Mouse (Mus musculus): ENCODE results near the gene Nicn1.
"Not testable (repeated sequence)": the region's sequence is repeated elsewhere in the genome, so short reads cannot be mapped to it uniquely, and the experiment has no call there.

Nicn1 gene

GRCm38 (mm10) chr9:108290016-108290750 lies at the start of gene Nicn1:
Nicn1 (plus strand) TSS chr9:108290429.
- DNase-seq (ENCODE audit: low read depth, low spot score), result peak; percentile 93

- DNase-seq (ENCODE audit: low read depth, low spot score), result no peak
These were observed 45.7 kb upstream of the Nicn1 start for GRCm38 (mm10) chr9:108244540-108244939.

- no peak for DNase-seq (ENCODE audit: low read depth, low spot score)
These were observed 45.2 kb upstream of the Nicn1 start for GRCm38 (mm10) chr9:108244984-108245383.

GRCm38 (mm10) chr9:108248957-108249356 lies 41.3 kb upstream of the Nicn1 start:
- no peak for DNase-seq (ENCODE audit: low read depth, low spot score)

- no peak for DNase-seq (ENCODE audit: low read depth, low spot score)
These were observed 38.4 kb upstream of the Nicn1 start for GRCm38 (mm10) chr9:108251877-108252276.

GRCm38 (mm10) chr9:108252766-108253165 lies 37.5 kb upstream of the Nicn1 start:
- DNase-seq (ENCODE audit: low read depth, low spot score), result no peak

GRCm38 (mm10) chr9:108260526-108260925 lies 29.7 kb upstream of the Nicn1 start:
- DNase-seq (ENCODE audit: low read depth, low spot score), result no peak

GRCm38 (mm10) chr9:108261865-108262264 lies 28.4 kb upstream of the Nicn1 start:
- no peak for DNase-seq (ENCODE audit: low read depth, low spot score)

DNA sequence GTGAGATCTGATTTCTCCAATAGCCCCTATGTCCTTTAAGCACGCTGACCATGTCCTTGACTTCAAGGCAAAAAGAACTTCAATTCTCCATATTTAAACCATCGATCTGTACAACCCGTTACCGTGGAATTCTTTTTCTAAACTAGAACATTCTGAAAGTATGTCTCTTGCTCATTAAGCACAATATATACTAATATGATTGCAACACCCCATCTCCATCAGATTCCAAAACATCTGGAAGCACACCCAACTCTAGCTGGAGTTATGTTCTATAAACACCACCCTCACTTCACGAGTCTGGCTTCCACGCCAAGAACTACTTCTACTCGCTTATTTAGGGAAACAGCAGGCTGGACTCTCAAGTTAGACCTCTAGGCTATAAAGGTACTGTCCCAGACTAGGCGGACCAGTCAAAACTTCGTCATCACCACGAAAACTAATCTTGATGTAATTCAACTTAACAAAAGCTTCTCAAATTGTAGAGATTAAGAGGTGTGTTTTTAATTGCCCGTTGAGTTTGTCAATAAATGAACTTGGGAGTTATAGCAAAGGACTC lies 27.7 kb upstream of the Nicn1 start:
- DNase-seq (ENCODE audit: low read depth, low spot score), result no peak

DNA sequence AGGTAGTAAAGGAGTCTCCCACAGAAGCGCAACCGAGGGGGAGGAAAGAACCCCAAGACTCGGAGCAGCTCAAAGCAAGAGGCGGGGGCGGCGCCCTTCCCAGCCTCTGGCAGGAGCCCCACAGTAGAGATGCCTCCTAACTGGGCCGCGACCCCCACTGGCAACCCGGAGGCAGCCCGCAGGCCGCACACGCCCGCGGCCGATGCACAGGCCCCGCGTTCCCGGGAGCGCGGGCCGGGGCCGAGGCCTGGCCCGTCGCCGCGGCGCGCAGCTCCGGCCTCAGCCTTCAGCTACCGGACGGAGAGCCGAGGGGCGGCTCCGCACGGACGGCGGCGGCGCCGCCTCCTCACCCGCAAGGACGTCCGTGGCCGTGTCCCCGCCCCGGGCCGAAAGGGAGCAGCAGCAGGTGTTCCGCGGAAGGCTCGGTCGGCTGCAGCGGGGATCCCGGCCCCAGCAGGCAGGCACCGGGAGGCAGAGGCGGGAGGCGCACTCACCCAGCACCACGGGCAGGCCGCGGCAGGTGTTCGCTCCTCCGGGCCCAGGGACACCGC lies 27.0 kb upstream of the Nicn1 start:
- no peak for DNase-seq (ENCODE audit: low read depth, low spot score)

GRCm38 (mm10) chr9:108263690-108264190 lies 26.5 kb upstream of the Nicn1 start, which contains the start of gene Dag1:
Dag1 (minus strand) TSS chr9:108263958.
- DNase-seq (ENCODE audit: low read depth, low spot score), result peak; percentile 83

DNA sequence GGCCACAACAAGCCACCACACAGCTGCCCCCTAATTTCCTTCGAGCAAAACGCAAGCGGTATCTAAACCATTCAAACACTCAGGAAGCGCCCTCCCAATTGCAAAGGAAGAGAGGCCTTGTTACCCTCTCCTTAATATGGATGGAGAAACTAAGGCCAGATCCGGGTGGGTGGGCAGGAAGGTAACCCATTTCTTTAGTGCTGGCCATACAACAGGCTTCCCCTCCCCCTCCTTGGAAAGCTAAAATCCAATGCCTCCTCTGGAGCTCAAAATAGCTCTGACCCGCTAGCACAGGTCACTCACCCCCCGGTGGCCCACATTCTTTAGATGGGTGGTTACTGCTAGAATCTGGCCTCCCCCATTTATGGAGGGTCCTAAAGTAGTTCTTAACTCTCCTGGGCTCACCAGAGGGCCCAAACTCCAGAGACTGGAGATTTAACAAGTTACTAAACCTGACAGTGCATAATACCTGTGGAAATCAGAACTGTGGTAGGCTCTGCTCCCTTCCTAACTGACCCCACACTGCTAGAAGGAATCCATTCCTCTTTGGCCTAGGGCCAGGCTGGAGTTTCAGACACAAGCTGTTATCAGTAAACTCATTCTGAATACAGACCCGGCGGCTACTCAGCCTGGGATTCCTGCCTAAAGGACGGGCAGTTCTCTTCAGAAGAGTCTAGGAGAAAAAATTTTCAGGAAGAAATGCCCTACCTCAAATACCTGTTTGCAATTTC lies 25.9 kb upstream of the Nicn1 start:
- no peak for DNase-seq (ENCODE audit: low read depth, low spot score)

DNA sequence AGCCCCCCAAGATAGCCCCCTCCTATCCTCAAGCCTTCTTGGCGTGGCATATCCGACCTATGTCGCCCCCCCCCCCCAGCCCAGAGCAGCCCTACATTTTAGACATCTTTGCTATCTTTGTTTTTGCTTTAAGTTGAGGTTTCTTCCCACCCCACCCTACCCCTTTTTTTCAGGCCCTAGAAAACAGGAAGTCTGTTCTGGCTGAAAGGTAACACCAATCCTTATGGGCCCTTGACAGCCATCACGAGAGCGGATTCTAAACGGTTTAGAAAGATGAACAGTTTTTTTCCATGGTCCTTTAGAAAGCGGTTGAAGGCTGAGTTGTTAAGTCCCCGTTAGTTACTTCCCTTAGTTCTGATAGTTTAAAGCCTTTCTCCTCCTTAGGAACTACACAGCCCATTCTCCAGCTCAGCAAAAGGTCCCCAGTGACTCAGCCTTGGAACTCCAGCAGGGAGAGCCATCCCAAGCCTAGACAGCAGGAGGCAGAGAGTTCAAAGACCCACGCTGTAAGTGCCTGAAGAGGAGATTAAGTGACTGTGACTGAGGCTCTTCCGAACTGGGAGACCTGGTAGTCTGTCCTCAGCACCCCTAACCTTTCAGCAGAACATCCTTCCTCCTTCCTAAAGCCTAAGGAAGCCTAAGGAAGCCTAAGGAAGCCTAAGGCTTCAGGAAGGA lies 23.8 kb upstream of the Nicn1 start:
- DNase-seq (ENCODE audit: low read depth, low spot score), result no peak

DNA sequence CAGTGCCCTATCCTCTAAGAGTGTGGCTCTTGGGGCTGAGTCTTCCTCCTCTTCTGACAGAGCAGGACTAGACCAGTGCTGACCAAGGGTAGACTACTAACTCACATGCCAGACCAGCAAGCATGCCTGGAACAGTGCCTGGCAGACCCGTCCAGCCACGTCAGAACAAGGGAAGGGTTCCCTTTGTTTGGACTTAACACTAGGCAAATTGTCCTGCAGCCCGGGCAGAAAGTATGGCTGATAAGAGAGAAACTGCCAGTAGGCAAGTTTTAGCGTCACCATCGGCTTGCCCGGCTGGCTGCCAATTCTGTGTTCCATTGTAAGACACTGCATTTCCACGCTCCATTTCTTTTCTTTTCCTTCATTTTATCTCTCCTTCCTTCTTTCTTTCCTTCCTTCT lies 22.5 kb upstream of the Nicn1 start:
- DNase-seq (ENCODE audit: low read depth, low spot score), result no peak

DNA sequence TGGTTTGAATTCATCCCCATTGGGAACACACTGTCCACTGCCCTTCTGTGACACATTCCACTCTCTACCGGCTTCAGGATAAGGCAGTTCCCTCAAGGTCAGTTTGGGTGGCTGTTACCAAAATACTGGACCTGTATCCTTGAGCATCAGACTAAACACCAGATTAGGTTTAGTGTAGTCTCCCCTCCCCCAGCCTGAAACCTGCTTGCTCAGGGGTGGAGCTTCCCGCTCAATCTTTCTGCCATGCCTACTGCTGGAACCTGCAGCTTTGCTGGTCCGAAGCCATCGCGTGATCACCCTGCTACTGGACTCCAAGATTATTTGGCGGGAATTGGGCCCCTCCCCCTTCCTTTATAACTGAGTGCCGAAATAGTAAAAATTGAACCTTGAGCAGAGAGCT lies 21.5 kb upstream of the Nicn1 start:
- not testable (repeated sequence) for DNase-seq (ENCODE audit: low read depth, low spot score)

- DNase-seq (ENCODE audit: low read depth, low spot score), result no peak
These were observed 18.3 kb upstream of the Nicn1 start for GRCm38 (mm10) chr9:108271941-108272340.

DNA sequence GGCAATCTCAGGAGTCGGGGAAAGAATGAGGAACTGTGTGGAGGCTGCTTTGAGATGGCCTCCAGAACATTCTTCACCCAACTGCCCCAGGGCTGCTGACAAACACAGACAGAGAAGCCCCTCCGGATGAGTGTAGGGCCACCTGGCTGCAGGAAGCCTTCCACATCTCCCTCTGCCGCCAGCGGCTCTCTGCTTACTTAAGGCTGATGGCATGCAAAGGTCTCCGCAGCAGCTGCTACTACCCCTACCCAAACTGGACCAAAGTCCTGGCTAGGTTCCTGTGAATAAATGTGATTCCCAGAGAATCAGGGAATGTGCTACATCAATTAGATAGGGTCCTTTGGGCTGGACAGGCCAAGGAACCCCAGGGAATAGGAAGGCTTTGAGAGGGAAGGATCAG lies 17.5 kb upstream of the Nicn1 start:
- DNase-seq (ENCODE audit: low read depth, low spot score), result no peak

DNA sequence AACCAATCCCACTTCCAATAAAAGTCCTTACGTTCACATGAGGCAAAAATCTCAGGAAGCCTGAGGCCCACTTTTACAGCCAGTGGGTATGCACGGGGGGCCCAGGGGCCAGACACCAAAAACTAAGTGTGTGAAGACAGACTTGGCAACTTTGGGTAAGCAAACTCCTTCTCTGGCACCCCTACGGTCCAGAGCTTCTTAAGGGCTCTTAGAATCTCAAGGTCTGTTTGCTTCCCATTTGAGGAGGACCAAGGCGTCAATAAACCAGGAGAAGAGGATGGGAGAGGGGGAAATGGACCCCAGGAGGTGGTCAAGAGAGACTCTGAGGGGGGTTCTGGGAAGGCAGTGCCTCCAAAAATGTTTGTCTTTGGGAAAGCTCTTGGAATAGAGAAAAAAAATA lies 16.7 kb upstream of the Nicn1 start:
- no peak for DNase-seq (ENCODE audit: low read depth, low spot score)

GRCm38 (mm10) chr9:108274476-108275330 lies 15.5 kb upstream of the Nicn1 start:
- DNase-seq (ENCODE audit: low read depth, low spot score), result no peak

DNA sequence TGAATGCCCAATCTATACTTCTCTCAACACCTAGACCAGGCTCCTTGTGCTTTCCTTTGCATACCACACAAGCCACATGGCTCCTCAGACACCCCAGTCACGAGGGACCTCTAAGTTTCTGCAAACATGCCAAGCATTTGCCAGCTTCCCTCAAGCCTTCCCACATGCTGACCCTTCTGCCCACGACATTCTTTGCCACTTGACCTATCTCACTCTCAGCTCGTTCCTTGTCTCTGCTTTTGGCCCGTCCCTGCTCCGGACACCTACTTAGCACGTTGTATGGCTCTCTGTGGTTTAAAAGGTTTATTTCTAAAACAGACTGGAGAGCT lies 14.9 kb upstream of the Nicn1 start:
- DNase-seq (ENCODE audit: low read depth, low spot score), result no peak

Measured in retina, adult 2 months (tissue).